In the genomic region with DNA sequence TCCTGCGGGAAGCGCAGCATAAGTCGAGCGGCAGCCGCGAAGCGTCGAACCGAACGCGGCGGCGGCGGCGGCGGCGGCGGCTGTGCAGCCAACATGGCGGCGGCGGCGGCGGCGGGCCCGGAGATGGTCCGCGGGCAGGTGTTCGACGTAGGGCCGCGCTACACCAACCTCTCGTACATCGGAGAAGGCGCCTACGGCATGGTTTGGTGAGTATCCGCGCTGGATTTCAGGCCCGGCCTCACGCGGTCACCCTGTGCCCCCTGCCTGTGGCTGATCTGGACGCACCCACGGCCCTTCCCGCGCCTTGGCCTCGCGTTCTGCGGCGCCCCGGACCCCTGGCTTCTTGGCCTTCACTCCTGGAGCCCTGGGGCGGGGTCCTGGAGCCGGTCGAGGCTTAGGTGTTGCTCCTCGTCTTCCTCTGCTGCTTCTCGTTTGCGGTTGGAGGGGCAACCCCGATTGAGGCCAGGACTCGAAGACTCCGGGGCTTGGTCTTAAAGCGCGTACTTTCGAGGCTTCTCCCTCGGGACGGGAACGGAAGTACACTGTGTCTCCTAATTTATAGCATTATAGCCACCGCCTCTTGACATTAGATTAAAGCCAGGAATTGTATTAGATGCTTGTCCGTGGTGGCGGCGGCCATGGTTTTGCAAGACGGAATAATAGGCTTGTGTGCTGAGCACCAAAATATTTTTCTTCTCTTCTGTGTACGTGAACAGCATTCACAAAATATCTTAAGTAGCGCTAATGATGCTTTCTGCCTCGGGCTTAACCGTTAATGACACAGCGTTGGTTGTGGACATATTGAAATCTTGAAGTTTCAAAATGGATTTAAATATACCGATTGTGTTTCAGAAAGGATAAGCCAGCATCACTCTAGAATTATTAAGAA, we compare ENCODE assay signal across 8 mouse cellular contexts. TPM values are rescaled to one million over a fixed set of nuclear protein-coding genes. Genes with fewer than 3 reads are reported as not detected.
DNase-seq lines count a peak whose midpoint lies in the region; ATAC-seq lines count a peak whose summit lies in the region.

No protein-coding gene starts in this region.

- DNase-seq in gastrocnemius, adult 8-10 months (ENCODE audit: low spot score in 2 of 2): peak; percentile 15 to 25
- DNase-seq in gastrocnemius, postnatal 10 days: no peak
- DNase-seq in adipocyte (ENCODE audit: low spot score): peak; percentile 65
- DNase-seq in heart, postnatal 10 days: peak; percentile 70 to 74
- peak; percentile 63 to 81 for DNase-seq in kidney, postnatal 25 days
- DNase-seq in lung, postnatal 4 days: peak; percentile 66 to 67
- peak; percentile 44 to 45 for DNase-seq in spleen, postnatal 14 days (ENCODE audit: low spot score in 2 of 2)

- peak; percentile 58 for ATAC-seq in erythroblast, adult 5-6 weeks (replicated peaks; ENCODE audit: low FRiP score, poor library complexity, severe bottlenecking)

- intact Hi-C loops in heart, postnatal 10 days (cut with DNase I): no loop called here

RNA-seq across cellular contexts. Expression of gene Mapk1, which starts 0.6 kb away (rescaled TPM):
- 100 to 1,000 TPM in 1 of 4 experiments, 10 to 100 TPM in 3; 85.8 to 100 (median 93.0) TPM for total RNA-seq in gastrocnemius, adult 8-10 months (2022)
- 100 to 1,000 TPM; 107 to 114 TPM for total RNA-seq in gastrocnemius, postnatal 10 days (2021)
- 45.2 and 47.6 TPM in 2 replicates for total RNA-seq in erythroblast, adult 5-6 weeks (2015; ENCODE audit: low replicate concordance)
- total RNA-seq in erythroblast, adult 5-6 weeks (2017; ENCODE audit: low replicate concordance): 52.4 and 53.0 TPM in 2 replicates
- 100 to 1,000 TPM; 121 TPM for total RNA-seq in heart, postnatal 10 days (2021)
